Mouse (Mus musculus): Measurements from ENCODE around the gene Zmynd10.

GRCm38 (mm10) chr9:107554319-107554825 is 7.3 kb downstream of the Zmynd10 start:
- TF ChIP-seq FLI1 (IDR thresholded peaks at IDR 0.05; ENCODE audit: low read length): peak; percentile 13; the same call in 1 of the 2 replicates
- no peak for TF ChIP-seq GATA1 (IDR thresholded peaks at IDR 0.05; ENCODE audit: borderline replicate concordance, low read length)

Measured in megakaryocyte, embryonic 14.5 days (primary cell).